Mouse (Mus musculus) heart, embryonic 16.5 days (tissue): Measurements from ENCODE around the gene Rac2. TPM values are rescaled to one million over a fixed set of nuclear protein-coding genes. Genes with fewer than 3 reads are reported as not detected.

Experiments used
- ATAC-seq: fragments of 200-750 bp; cut with Nextera tagmentation; replicated peaks from 2 replicates; pipeline ENCODE4 v1.8.0; 2017; ENCODE audit warnings: moderate number of reproducible peaks; ENCODE audit not compliant: insufficient read depth, low FRiP score; ENCODE audit errors: extremely low read depth
- H3K27ac ChIP-seq: fragments of 300-500 bp; sonication (generic); 2 replicates; pipeline ENCODE4 v1.5.1; 2014; ENCODE audit warnings: mild to moderate bottlenecking, low read length, control low read depth, moderate library complexity
- H3K27me3 ChIP-seq: fragments of 300-500 bp; sonication (generic); 2 replicates; pipeline ENCODE4 v1.6.1; 2014; ENCODE audit warnings: low read length, mixed read lengths; ENCODE audit not compliant: control insufficient read depth, insufficient read depth
- H3K36me3 ChIP-seq: fragments of 300-500 bp; sonication (generic); 2 replicates; pipeline ENCODE4 v1.6.1; 2014; ENCODE audit not compliant: control insufficient read depth, insufficient read depth
- H3K4me1 ChIP-seq: fragments of 300-500 bp; sonication (generic); 2 replicates; pipeline ENCODE4 v1.6.1; 2014; ENCODE audit warnings: low read length, mixed read lengths; ENCODE audit not compliant: control insufficient read depth, insufficient read depth
- H3K4me2 ChIP-seq: fragments of 300-500 bp; sonication (generic); 2 replicates; pipeline ENCODE4 v1.6.1; 2014; ENCODE audit warnings: low read depth, mild to moderate bottlenecking, control low read depth, low read length
- H3K4me3 ChIP-seq: fragments of 300-500 bp; sonication (generic); 2 replicates; pipeline ENCODE4 v1.5.1; 2014; ENCODE audit warnings: mild to moderate bottlenecking, control low read depth, low read length
- H3K9ac ChIP-seq: fragments of 300-500 bp; sonication (generic); 2 replicates; pipeline ENCODE4 v1.6.1; 2014; ENCODE audit warnings: low read length, control low read depth
- H3K9me3 ChIP-seq: fragments of 300-500 bp; sonication (generic); replicated peaks from 2 replicates; pipeline ENCODE4 v1.6.1; 2016; ENCODE audit warnings: low read length; ENCODE audit not compliant: control insufficient read depth
- WGBS: fragments of 180-500 bp; shearing (Covaris S2); extraction: QIAGEN DNeasy Blood & Tissue Kit; methylation state at CpG from one replicate; pipeline ENCODE4 v1.1.7; 2014; 5-methylcytosine and 5-hydroxymethylcytosine counted together
- polyA plus RNA-seq: library from polyadenylated mRNA; unstranded; fragments of >200 nt; fragmentation: Nextera tagmentation; extraction: Ambion mirVana; gene quantifications from 2 replicates; pipeline ENCODE4 v1.2.1, GENCODE M21; 2015

Gene Rac2
- 38.2 and 88.5 TPM in 2 replicates for polyA plus RNA-seq

DNA sequence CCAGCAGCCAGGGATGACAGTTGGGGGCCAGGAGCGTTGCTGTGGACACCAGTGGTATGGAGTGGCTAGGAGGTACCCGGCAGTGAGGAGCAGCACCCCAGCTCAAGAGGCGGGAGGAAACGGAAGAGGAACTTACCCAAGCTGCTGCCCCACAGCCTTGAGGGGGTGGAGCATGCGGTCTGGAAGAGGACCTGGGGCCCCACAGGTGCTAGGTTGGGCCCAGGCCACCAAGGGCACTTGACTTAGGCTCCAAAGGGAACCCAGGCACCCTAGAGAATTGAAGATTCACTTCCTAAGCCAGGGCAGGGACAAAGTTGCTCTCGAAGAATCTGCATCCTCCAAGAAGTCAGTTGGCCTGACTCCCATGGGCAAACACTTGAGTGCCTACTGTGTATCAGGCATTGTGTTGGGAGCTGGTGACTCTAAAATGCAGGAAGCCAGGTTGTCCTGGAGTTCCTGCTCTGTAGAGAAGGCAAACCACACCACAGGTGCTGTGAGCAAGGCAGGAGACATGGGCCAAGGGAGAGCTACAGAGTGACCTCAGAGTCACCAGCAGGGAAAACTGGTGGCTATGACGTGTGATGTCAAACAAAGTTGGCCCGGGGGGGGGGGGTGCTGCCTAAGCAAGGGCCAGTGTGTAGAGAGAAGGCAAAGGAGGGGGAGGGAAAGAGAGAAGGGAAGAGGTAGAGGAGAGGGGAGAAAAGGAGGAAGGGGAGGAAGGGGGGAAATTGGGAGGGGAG lies at the start of gene Rac2:
Rac2 (minus strand) TSS at position 126 of the 740 bp plus-strand sequence.
- H3K9me3 ChIP-seq: no peaks in the 10 kb centered on the region
- no peaks in the 10 kb centered on the region for H3K27me3 ChIP-seq
- peak within 1 kb of the TSS; percentile 42 for H3K4me3 ChIP-seq
- H3K4me2 ChIP-seq: peak within 1 kb of the TSS; percentile 32; the same call in 1 of the 2 replicates
- H3K27ac ChIP-seq: peak within 1 kb of the TSS; percentile 66
- peaks cover 14% of the 10 kb centered on the region for H3K4me1 ChIP-seq
- ATAC-seq: no peak; the same call in 1 of the 2 replicates
- no peaks in the 10 kb centered on the region for H3K36me3 ChIP-seq
- peak within 1 kb of the TSS; percentile 53 for H3K9ac ChIP-seq
- 65% methylated on average over 8 of the region's 8 CpGs for WGBS

DNA sequence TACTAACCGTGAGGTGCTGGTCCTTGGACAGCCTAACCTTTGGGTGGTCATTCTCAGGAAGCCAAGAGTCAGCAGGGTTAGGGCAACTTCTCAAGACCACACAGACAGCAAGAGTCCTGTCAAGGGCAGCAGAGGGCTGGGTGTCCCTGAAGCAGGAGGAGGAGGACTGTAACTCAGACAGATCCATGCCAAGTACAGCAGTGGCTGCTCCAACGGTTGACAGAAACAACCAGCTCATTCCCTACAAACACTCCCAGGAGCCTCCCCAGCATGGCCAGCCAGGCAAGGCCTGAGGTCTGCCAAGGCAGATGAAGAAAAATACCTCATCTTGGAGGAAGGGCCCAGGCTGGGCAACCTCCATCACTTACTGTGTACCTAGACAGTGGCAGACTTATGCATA lies 44.4 kb upstream of the Rac2 start:
- Histone ChIP-seq H3K27ac (no peak overlapping the region), H3K4me3 (no peak overlapping the region), H3K27me3 (peaks cover 18% of the 10 kb centered on the region), H3K4me2 (no peak overlapping the region), H3K36me3 (no peaks in the 10 kb centered on the region), H3K4me1 (no peaks in the 10 kb centered on the region), H3K9me3 (no peaks in the 10 kb centered on the region), H3K9ac (no peak overlapping the region)
- ATAC-seq: no peak
- WGBS: 75% methylated on average over 2 of the region's 2 CpGs

DNA sequence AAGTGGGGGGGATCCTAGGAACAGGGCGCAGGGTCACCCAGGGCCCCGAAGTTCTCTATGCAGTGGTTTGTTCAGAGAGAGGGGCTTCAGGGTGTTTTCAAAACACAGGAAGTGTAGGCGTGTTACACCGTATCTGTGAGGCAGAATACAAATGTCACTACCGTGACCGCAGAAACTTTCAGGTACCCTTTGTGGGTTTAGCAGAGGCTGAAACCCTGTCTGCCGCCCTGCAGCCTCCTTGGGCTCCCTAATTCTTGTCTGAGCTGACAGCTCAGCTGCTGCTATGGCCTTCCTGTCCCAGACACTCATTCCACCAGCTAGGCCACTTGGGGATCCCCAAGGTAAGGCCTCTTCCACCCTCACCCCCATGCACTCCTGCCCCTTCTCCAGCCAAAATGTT lies 42.0 kb upstream of the Rac2 start:
- Histone ChIP-seq H3K4me1 (no peaks in the 10 kb centered on the region), H3K36me3 (no peaks in the 10 kb centered on the region), H3K27me3 (0 out of 2 replicates have a peak, but pooled peaks cover 2% of the 10 kb centered on the region), H3K4me3 (no peak overlapping the region), H3K4me2 (no peak overlapping the region), H3K27ac (no peak overlapping the region), H3K9me3 (no peaks in the 10 kb centered on the region), H3K9ac (no peak overlapping the region)
- 80% methylated on average over 7 of the region's 7 CpGs for WGBS
- no peak for ATAC-seq

DNA sequence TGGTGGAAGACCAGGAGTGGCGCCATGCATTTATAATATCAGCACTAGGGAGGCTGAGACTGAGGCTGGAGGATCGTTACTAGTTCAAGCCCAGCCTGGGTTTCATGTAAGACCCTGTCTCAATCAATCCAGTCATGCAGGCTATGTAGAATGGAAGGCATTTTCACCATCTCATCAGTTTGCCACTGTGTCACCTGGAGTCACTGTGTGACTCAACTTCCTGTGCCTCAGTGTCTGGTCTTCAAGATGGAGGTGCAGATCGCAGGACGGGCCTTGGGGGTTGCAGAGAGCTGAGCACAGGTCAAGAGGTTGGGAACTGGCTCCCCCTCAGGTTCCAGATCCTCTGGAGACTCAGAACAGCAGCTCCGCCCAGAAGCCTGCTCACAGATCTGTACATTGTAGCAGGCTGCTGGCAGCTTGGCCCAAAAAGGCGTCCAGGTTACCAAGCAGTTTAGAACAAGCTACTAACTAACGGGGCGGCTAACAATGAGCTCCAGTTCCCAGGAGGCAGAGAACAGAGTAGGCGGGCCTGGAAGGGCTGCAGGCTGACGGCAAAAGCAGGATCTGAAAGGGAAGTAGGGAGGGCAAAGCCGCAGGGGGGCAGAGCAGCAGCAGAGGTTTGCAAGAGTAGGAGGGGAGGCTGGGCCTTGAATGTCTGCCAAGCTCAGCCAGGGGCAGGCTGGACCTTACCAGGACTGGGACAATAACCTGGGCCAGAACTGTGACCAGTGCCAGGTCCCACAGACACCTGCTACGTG lies 38.3 kb upstream of the Rac2 start:
- no peak overlapping the region for H3K4me2 ChIP-seq

DNA sequence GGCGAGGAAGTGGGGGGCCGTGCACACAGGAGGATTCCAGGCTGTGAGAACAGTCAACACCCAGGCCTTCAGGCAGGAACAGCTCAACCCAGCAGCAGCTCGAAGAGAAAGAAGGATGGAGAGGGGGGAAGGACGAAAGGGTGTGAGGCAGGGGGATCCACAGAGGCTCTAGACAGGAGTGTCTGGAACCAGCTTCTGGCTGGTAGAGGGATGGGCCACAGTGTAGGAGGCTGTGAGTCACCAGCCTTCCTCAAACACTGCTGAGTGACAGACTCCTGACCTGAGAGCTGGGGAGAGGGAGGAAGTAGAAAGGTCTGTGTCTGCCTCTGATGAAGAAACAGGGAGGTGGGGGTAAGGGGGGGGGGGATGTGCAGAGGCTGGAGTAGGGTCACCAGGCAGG lies 34.9 kb upstream of the Rac2 start:
- H3K4me1 ChIP-seq: no peaks in the 10 kb centered on the region; the same call in 1 of the 2 replicates
- H3K4me3 ChIP-seq: no peak overlapping the region
- H3K4me2 ChIP-seq: no peak overlapping the region
- no peaks in the 10 kb centered on the region for H3K36me3 ChIP-seq
- ATAC-seq: no peak
- H3K9ac ChIP-seq: no peak overlapping the region
- no peak overlapping the region for H3K27ac ChIP-seq
- WGBS: 48% methylated on average over 4 of the region's 4 CpGs
- H3K9me3 ChIP-seq: no peaks in the 10 kb centered on the region
- H3K27me3 ChIP-seq: no peaks in the 10 kb centered on the region

More for the DNA sequence above, 38.3 kb upstream of the Rac2 start:
- Histone ChIP-seq H3K27ac (no peak overlapping the region), H3K4me1 (no peaks in the 10 kb centered on the region), H3K36me3 (no peaks in the 10 kb centered on the region), H3K27me3 (no peaks in the 10 kb centered on the region), H3K9ac (no peak overlapping the region), H3K9me3 (no peaks in the 10 kb centered on the region), H3K4me3 (no peak overlapping the region)
- WGBS: 48% methylated on average over 12 of the region's 12 CpGs
- no peak; the same call in 1 of the 2 replicates for ATAC-seq

DNA sequence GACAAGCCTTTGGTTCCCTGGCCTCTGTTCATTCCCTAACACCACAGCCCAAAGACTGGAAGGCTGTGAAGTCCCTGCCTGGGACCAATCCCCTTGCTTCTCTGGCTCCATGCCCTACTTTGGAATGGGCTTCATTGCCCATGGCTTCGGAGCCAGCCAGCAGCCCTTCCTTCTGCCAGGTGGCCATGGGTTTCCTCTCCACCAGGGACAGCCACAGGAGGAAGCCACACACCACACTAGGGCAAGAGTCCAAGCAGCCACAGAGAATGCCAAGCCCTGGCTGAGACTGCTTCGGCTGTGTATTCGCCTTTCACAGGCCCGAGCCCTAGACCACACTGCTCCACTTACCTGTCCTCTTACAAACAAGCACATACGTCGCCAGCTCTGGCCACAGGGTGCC lies 33.5 kb upstream of the Rac2 start:
- H3K4me2 ChIP-seq: no peak overlapping the region

DNA sequence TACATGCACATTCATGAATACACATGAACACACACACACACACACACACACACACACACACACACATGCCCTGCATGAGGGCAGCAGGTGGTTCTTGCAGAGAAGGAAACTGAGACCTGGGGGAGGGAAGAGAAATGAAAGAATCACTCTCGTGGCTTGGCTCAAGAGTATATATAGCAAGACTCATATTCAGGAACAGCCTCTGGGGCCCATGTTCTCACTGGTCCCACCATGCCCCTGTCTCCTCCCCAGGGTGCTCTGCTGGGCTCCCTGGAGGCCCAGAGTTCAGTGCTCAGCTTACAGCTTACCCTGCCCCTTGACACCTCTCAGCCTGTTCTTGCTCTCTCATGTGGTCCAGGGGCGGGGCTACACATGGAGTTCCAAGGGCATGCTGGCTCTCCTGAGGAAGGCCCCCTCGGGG lies 32.8 kb upstream of the Rac2 start:
- no peak overlapping the region for H3K4me3 ChIP-seq
- no peaks in the 10 kb centered on the region for H3K27me3 ChIP-seq
- no peak overlapping the region for H3K9ac ChIP-seq
- H3K27ac ChIP-seq: no peak overlapping the region
- 39% methylated on average over 3 of the region's 3 CpGs for WGBS
- no peak for ATAC-seq
- no peak overlapping the region for H3K4me2 ChIP-seq
- H3K4me1 ChIP-seq: no peaks in the 10 kb centered on the region; the same call in 1 of the 2 replicates
- H3K9me3 ChIP-seq: no peaks in the 10 kb centered on the region
- H3K36me3 ChIP-seq: no peaks in the 10 kb centered on the region

More for the DNA sequence above, 33.5 kb upstream of the Rac2 start:
- Histone ChIP-seq H3K4me1 (no peaks in the 10 kb centered on the region; the same call in 1 of the 2 replicates), H3K36me3 (no peaks in the 10 kb centered on the region), H3K9ac (no peak overlapping the region), H3K27ac (no peak overlapping the region), H3K27me3 (no peaks in the 10 kb centered on the region), H3K9me3 (no peaks in the 10 kb centered on the region), H3K4me3 (no peak overlapping the region)
- ATAC-seq: no peak
- 78% methylated on average over 6 of the region's 6 CpGs for WGBS

DNA sequence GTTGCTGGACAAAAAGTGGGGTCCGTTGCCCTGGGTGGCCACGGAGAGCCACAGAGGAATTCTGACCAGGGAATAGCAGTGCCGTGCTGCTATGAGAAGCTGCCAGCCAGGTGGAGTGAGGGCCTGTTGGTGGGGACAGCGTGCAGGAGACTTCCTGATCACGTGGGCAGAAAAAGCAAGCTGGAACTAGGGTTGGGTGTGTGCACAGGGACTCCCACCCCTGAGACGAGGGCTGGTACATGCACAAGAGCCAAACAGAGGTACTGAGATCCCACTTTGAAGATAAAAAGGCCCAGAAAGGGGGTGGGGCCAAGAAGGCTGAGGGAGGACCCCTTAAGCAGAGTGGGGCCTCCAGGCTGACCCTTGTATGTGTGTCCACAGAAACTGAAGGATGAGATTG lies 31.7 kb upstream of the Rac2 start:
- Histone ChIP-seq H3K4me2 (no peak overlapping the region), H3K9ac (no peak overlapping the region), H3K4me3 (no peak overlapping the region), H3K27me3 (no peaks in the 10 kb centered on the region), H3K4me1 (no peaks in the 10 kb centered on the region; the same call in 1 of the 2 replicates), H3K36me3 (no peaks in the 10 kb centered on the region), H3K9me3 (no peaks in the 10 kb centered on the region), H3K27ac (no peak overlapping the region)
- 71% methylated on average over 6 of the region's 6 CpGs for WGBS
- ATAC-seq: no peak

DNA sequence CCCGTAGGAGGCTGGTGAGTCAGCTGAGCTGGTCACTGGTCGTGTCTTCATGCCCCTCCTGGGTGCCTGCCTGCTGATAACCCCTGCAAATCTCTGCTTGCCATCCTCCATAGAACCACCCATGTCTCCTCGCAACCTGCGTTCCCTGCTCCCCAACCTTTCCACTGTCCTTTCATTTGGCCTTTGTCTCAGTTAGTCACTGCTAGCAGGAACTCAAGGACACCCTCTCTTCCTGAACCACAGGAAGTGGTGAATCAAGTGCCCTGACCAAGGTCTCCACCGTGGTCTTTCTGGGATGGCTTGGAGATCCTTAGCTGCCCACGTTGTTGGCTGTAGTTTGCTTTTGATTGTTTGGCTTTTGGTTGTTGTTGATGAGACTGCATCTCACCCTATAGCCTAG lies 28.6 kb upstream of the Rac2 start:
- WGBS: 66% methylated on average over 6 of the region's 6 CpGs
- Histone ChIP-seq H3K36me3 (no peaks in the 10 kb centered on the region), H3K4me3 (no peak overlapping the region), H3K9me3 (no peaks in the 10 kb centered on the region), H3K9ac (no peak overlapping the region), H3K4me2 (no peak overlapping the region), H3K27ac (no peak overlapping the region), H3K4me1 (no peaks in the 10 kb centered on the region; the same call in 1 of the 2 replicates), H3K27me3 (no peaks in the 10 kb centered on the region)
- no peak for ATAC-seq
